In the genomic region with DNA sequence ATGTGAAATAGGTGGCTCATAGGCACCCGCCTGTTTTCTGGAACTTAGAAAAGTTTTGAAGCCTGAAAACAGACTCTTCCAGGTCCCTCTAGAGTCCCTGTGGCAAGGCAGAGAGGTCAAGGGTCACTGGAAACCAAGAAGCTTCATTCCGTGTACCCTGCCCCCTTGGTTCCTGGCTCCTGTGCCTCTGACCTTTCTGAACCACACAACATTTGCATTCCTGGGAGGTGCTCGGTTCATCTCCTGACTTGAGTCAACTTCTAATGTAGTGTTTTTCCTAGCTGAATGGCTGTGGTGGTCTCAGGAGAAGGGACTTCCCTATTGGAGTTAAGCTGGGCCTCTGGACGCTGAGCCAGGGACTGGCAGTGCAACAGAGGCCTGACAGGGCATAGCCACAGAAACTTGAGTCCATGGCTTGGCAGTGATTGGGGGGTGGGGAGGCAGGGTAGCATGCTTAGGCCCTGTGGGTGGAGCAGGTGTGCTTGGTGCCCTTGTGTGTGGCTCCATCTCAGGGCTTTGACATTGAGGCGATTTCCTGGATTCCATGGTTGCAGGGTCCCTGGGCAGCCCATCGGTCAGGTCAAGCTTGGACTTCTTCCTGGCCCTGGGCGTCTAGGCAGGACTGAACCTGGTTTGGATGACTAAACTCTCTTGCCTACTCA, we compare ENCODE assay signal across 8 mouse cellular contexts. TPM values are rescaled to one million over a fixed set of nuclear protein-coding genes. Genes with fewer than 3 reads are reported as not detected.
DNase-seq lines count a peak whose midpoint lies in the region; ATAC-seq lines count a peak whose summit lies in the region.

No protein-coding gene starts in this region.

- peak overlapping the region; percentile 93 for H3K9ac ChIP-seq in heart, embryonic 14.5 days (ENCODE audit: low read length)
- H3K9ac ChIP-seq in hindbrain, embryonic 15.5 days: peak overlapping the region; percentile 96
- peak overlapping the region; percentile 94 for H3K9ac ChIP-seq in liver, embryonic 15.5 days

- 74% methylated on average over 7 of the region's 7 CpGs for WGBS in heart, embryonic 14.5 days
- WGBS in hindbrain, embryonic 15.5 days: 57% methylated on average over 7 of the region's 7 CpGs
- WGBS in liver, embryonic 15.5 days (ENCODE audit: insufficient replicate concordance): 55% methylated on average over 7 of the region's 7 CpGs

- ATAC-seq in heart, embryonic 14.5 days (ENCODE audit: insufficient number of reproducible peaks, insufficient read depth, low FRiP score, low read depth): no peak
- ATAC-seq in hindbrain, embryonic 15.5 days (ENCODE audit: low FRiP score, low read depth): no peak
- ATAC-seq in liver, embryonic 15.5 days (ENCODE audit: insufficient read depth): no peak
- no peak for ATAC-seq in megakaryocyte progenitor cell, adult 5-6 weeks (replicated peaks; ENCODE audit: poor library complexity)

- H3K4me2 ChIP-seq in heart, embryonic 14.5 days (ENCODE audit: low read length): peak overlapping the region; percentile 96
- peak overlapping the region; percentile 84 for H3K4me2 ChIP-seq in hindbrain, embryonic 15.5 days
- peak overlapping the region; percentile 98 for H3K4me2 ChIP-seq in liver, embryonic 15.5 days

- H3K4me3 ChIP-seq in heart, embryonic 14.5 days (ENCODE audit: control insufficient read depth in 1 of 2, insufficient read depth in 1 of 2, low read depth in 1 of 2, low read length in 2 of 2): peak overlapping the region; percentile 82 to 95; a peak in 3 of 4 replicates
- peak overlapping the region; percentile 98 for H3K4me3 ChIP-seq in brown adipose tissue, adult 24 weeks (ENCODE audit: insufficient read depth, low read depth, low read length)
- H3K4me3 ChIP-seq in hindbrain, embryonic 15.5 days: peak overlapping the region; percentile 51
- peak overlapping the region; percentile 87 for H3K4me3 ChIP-seq in liver, embryonic 15.5 days (replicated peaks)

- no peaks in the 10 kb centered on the region for H3K9me3 ChIP-seq in heart, embryonic 14.5 days (ENCODE audit: control insufficient read depth, low read length)
- no peaks in the 10 kb centered on the region for H3K9me3 ChIP-seq in hindbrain, embryonic 15.5 days
- no peaks in the 10 kb centered on the region for H3K9me3 ChIP-seq in liver, embryonic 15.5 days (replicated peaks)

- no peaks in the 10 kb centered on the region for H3K27me3 ChIP-seq in heart, embryonic 14.5 days (ENCODE audit: control insufficient read depth, insufficient read depth, low read length)
- H3K27me3 ChIP-seq in hindbrain, embryonic 15.5 days: no peaks in the 10 kb centered on the region
- H3K27me3 ChIP-seq in liver, embryonic 15.5 days: peaks cover 4% of the 10 kb centered on the region; the same call in 1 of the 2 replicates

- H3K4me1 ChIP-seq in heart, embryonic 14.5 days (ENCODE audit: control insufficient read depth in 2 of 2, insufficient read depth in 2 of 2, low read length in 2 of 2): peaks cover 12 to 19% of the 10 kb centered on the region in 2 experiments
- peaks cover 43% of the 10 kb centered on the region for H3K4me1 ChIP-seq in brown adipose tissue, adult 24 weeks (ENCODE audit: control insufficient read depth, insufficient read depth, insufficient read length, low read length)
- peaks cover 45% of the 10 kb centered on the region for H3K4me1 ChIP-seq in hindbrain, embryonic 15.5 days (replicated peaks)
- H3K4me1 ChIP-seq in liver, embryonic 15.5 days (replicated peaks): peaks cover 50% of the 10 kb centered on the region

- DNase-seq in heart, adult 9 months (ENCODE audit: low spot score in 2 of 2): no peak
- DNase-seq in B cell, adult 2 months: no peak
- no peak for DNase-seq in frontal cortex, adult 2 months (ENCODE audit: extremely low spot score in 1 of 2, low spot score in 1 of 2)

- H3K36me3 ChIP-seq in heart, embryonic 14.5 days (ENCODE audit: control insufficient read depth, insufficient read depth, low read length): peaks cover 10% of the 10 kb centered on the region
- no peaks in the 10 kb centered on the region for H3K36me3 ChIP-seq in hindbrain, embryonic 15.5 days
- peaks cover 7% of the 10 kb centered on the region; the same call in 1 of the 2 replicates for H3K36me3 ChIP-seq in liver, embryonic 15.5 days (replicated peaks)

- H3K27ac ChIP-seq in heart, embryonic 14.5 days (replicated peaks in 1 of 2; ENCODE audit: control insufficient read depth in 1 of 2, insufficient read depth in 1 of 2, low read depth in 2 of 2, low read length in 2 of 2): no peak overlapping the region
- peak overlapping the region; percentile 14; the same call in 1 of the 2 replicates for H3K27ac ChIP-seq in brown adipose tissue, adult 24 weeks (replicated peaks; ENCODE audit: low read depth, low read length)
- no peak overlapping the region for H3K27ac ChIP-seq in hindbrain, embryonic 15.5 days (replicated peaks)
- 0 out of 2 replicates have a peak overlapping the region, but pooled peaks have one; percentile 19 for H3K27ac ChIP-seq in liver, embryonic 15.5 days (replicated peaks)

RNA-seq across cellular contexts. Expression of a gene that starts 1.4 kb away (rescaled TPM):
- polyA plus RNA-seq in heart, embryonic 14.5 days (2014; fragmentation: Nextera tagmentation; extraction: Ambion mirVana): 9.1 and 10.9 TPM in 2 replicates
- 19.2 and 20.2 TPM in 2 replicates for polyA plus RNA-seq in brown adipose tissue, adult 24 weeks (2012; ENCODE audit: insufficient read depth, insufficient read length, missing spikeins)
- polyA plus RNA-seq in hindbrain, embryonic 15.5 days (2015; fragmentation: Nextera tagmentation; extraction: Ambion mirVana): 30.8 and 32.8 TPM in 2 replicates
- 5.0 and 6.9 TPM in 2 replicates for polyA plus RNA-seq in liver, embryonic 15.5 days (2015; fragmentation: Nextera tagmentation; extraction: Ambion mirVana)
- total RNA-seq in megakaryocyte progenitor cell, adult 5-6 weeks (2015): 9.6 and 9.9 TPM in 2 replicates
- 12.8 and 13.0 TPM in 2 replicates for total RNA-seq in megakaryocyte progenitor cell, adult 5-6 weeks (2017)
- polyA plus RNA-seq in frontal cortex, adult 2 months (2012; rRNA removed): 129 and 134 TPM in 2 replicates

RNA-seq across cellular contexts. Expression of a gene that starts 9.1 kb away (rescaled TPM):
- 55.5 and 75.6 TPM in 2 replicates for polyA plus RNA-seq in heart, embryonic 14.5 days (2014; fragmentation: Nextera tagmentation; extraction: Ambion mirVana)
- 17.3 and 22.3 TPM in 2 replicates for polyA plus RNA-seq in brown adipose tissue, adult 24 weeks (2012; ENCODE audit: insufficient read depth, insufficient read length, missing spikeins)
- 32.5 and 32.7 TPM in 2 replicates for polyA plus RNA-seq in hindbrain, embryonic 15.5 days (2015; fragmentation: Nextera tagmentation; extraction: Ambion mirVana)
- polyA plus RNA-seq in liver, embryonic 15.5 days (2015; fragmentation: Nextera tagmentation; extraction: Ambion mirVana): 7.7 and 9.9 TPM in 2 replicates
- not detected in 2 replicates for total RNA-seq in megakaryocyte progenitor cell, adult 5-6 weeks (2015)
- total RNA-seq in megakaryocyte progenitor cell, adult 5-6 weeks (2017): not detected in 2 replicates
- 19.0 and 19.3 TPM in 2 replicates for polyA plus RNA-seq in frontal cortex, adult 2 months (2012; rRNA removed)

RNA-seq across cellular contexts. Expression of a gene that starts 14.6 kb away (rescaled TPM):
- 0.09 and 0.12 TPM in 2 replicates for polyA plus RNA-seq in heart, embryonic 14.5 days (2014; fragmentation: Nextera tagmentation; extraction: Ambion mirVana)
- polyA plus RNA-seq in brown adipose tissue, adult 24 weeks (2012; ENCODE audit: insufficient read depth, insufficient read length, missing spikeins): not detected in 2 replicates
- polyA plus RNA-seq in hindbrain, embryonic 15.5 days (2015; fragmentation: Nextera tagmentation; extraction: Ambion mirVana): 0.43 and 0.54 TPM in 2 replicates
- polyA plus RNA-seq in liver, embryonic 15.5 days (2015; fragmentation: Nextera tagmentation; extraction: Ambion mirVana): 0.08 and 0.15 TPM in 2 replicates
- 0.07 and 0.10 TPM in 2 replicates for total RNA-seq in megakaryocyte progenitor cell, adult 5-6 weeks (2015)
- 0.17 TPM in 2 replicates for total RNA-seq in megakaryocyte progenitor cell, adult 5-6 weeks (2017)
- polyA plus RNA-seq in frontal cortex, adult 2 months (2012; rRNA removed): 0.36 and 0.38 TPM in 2 replicates

RNA-seq across cellular contexts. Expression of a gene that starts 17.5 kb away (rescaled TPM):
- 112 and 118 TPM in 2 replicates for polyA plus RNA-seq in heart, embryonic 14.5 days (2014; fragmentation: Nextera tagmentation; extraction: Ambion mirVana)
- polyA plus RNA-seq in brown adipose tissue, adult 24 weeks (2012; ENCODE audit: insufficient read depth, insufficient read length, missing spikeins): 259 and 309 TPM in 2 replicates
- polyA plus RNA-seq in hindbrain, embryonic 15.5 days (2015; fragmentation: Nextera tagmentation; extraction: Ambion mirVana): 129 TPM in 2 replicates
- polyA plus RNA-seq in liver, embryonic 15.5 days (2015; fragmentation: Nextera tagmentation; extraction: Ambion mirVana): 94.0 and 108 TPM in 2 replicates
- total RNA-seq in megakaryocyte progenitor cell, adult 5-6 weeks (2015): 107 and 111 TPM in 2 replicates
- total RNA-seq in megakaryocyte progenitor cell, adult 5-6 weeks (2017): 128 and 137 TPM in 2 replicates
- polyA plus RNA-seq in frontal cortex, adult 2 months (2012; rRNA removed): 126 and 131 TPM in 2 replicates

RNA-seq across cellular contexts. Expression of a gene that starts 20.7 kb away (rescaled TPM):
- polyA plus RNA-seq in heart, embryonic 14.5 days (2014; fragmentation: Nextera tagmentation; extraction: Ambion mirVana): 10.9 and 11.0 TPM in 2 replicates
- polyA plus RNA-seq in brown adipose tissue, adult 24 weeks (2012; ENCODE audit: insufficient read depth, insufficient read length, missing spikeins): 6.0 and 11.5 TPM in 2 replicates
- 25.6 and 29.1 TPM in 2 replicates for polyA plus RNA-seq in hindbrain, embryonic 15.5 days (2015; fragmentation: Nextera tagmentation; extraction: Ambion mirVana)
- 7.5 and 8.9 TPM in 2 replicates for polyA plus RNA-seq in liver, embryonic 15.5 days (2015; fragmentation: Nextera tagmentation; extraction: Ambion mirVana)
- 7.6 and 7.8 TPM in 2 replicates for total RNA-seq in megakaryocyte progenitor cell, adult 5-6 weeks (2015)
- 8.8 and 9.2 TPM in 2 replicates for total RNA-seq in megakaryocyte progenitor cell, adult 5-6 weeks (2017)
- polyA plus RNA-seq in frontal cortex, adult 2 months (2012; rRNA removed): 19.6 and 22.3 TPM in 2 replicates

Comparison
In these comparisons a context has a peak if more than half of its experiments do, and no peak if none do; other contexts are left out.
1. H3K27ac ChIP-seq: peak in brown adipose tissue, adult 24 weeks (single experiment) and liver, embryonic 15.5 days (single experiment); none in heart, embryonic 14.5 days (0 of 2) and hindbrain, embryonic 15.5 days (single experiment).
2. Peak in every context shown above with its lines, with median percentiles within 50 percentile points of each other: H3K4me2 ChIP-seq, H3K4me3 ChIP-seq and H3K9ac ChIP-seq.